Mouse (Mus musculus): Measurements from ENCODE around the gene Cst3.
A peak's percentile ranks its signal among the peaks of the same experiment; 100 is the strongest.

Gene Cst3

DNA sequence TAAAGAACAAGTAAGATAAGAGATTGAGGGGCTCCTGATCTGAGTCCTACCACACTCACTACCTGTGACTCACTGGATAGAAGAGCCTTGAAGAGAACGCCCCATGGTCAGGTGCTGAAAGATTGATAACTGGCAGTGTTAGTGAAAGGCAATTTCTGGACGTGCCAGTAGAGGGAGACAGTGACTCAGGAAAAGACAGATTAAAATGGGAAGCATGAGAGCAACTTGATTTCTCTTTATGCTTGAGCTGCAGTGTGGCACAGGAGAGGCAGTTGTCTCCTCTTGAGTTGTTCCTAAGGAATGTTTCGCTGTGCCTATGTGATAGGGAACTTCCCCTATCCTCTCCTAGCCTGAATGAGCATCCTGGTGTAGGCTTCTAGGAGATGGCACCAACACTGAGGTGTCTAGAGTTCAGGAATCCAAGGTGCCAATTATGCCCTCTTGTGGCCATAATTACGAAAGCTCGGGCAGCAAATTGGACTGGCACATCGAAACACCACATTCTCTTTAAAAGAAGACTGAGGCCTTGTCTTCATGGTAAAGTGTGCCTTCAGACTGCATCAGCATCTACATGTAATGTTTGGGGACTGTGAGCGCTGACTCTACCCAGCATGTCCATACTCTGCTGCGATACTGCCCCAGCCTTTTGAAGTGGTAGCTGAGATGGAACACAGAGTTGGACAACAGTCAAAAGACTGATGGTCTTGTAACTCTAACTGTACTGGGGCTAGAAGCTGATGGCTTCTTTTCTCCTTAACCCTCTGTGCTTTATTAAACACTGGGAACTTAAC is 24.2 kb downstream of the Cst3 start:
- DNase-seq: peak; percentile 73

DNA sequence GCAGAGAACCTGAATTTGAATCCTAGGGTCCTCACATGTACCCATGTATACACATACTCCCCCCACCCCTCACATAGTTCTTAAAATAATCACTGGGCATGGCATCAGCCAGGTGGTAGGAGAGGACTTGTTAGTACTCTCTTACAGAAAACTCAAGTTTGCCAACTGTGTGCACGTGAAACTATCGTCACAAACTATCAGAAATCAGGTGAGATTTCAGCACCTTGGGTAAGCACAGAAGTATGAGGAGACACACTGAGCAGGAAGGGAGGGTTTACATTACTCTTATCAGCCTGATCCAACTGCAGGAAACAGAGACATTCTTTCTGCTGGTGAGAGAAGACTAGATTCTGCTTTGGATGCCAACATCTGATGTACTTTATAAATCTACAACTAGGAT is 36.3 kb downstream of the Cst3 start:
- DNase-seq: no peak

DNA sequence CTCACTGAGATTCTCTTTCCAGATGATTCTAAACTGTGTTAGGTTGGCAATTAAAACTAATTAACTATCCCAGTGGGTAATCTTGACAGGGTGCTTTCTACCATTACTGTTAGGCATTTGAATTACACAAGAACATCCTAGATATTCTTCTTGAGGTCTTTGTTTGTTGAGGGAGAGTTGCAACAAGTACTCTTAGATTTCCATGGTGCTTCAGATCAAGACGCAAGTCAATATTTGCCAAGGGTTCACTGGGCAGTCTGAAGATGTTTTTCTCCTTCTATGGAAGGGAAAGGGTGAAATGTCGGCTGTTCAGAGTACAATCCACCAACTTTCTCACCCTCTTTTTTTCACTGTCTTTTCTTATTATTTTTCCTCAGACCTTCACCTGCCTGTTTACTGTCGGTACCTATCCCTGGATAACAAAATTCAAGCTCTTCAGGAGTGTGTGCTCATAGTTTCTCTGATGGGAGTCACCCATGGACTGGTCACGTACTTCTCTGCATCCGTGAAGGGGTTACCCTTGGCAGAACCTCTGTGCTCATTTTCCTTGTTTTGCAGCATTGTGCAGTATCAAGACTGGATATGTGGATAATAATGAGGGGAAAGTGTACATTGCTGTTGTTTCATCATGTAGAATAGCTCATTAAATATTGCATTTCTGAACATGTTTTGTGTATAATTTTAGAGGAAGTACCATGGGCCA is 37.3 kb downstream of the Cst3 start:
- no peak for DNase-seq

DNA sequence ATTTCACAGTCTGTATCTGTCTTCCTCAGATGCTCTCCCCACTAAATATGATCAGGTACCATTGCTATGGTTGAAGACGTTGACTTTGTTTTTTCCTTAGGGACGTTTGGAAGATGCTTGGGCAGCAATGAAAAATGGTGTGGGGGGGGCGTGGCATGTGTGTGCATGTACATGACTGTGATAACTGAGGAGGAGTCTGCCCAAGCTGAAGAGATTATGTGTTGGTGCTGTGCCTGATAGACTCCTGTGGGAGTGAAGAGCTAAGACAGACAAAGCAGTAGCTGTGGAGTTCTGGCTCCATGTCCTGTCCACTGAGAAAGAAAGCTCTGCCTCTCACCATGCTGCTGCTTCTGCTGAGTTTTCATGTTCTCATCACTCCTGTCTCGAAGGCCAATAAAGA is 40.6 kb downstream of the Cst3 start, which contains the start of gene Cst9:
Gene Cst9, plus strand, starts transcription at position 236 of the 400 bp plus-strand sequence.
- no peak for DNase-seq

DNA sequence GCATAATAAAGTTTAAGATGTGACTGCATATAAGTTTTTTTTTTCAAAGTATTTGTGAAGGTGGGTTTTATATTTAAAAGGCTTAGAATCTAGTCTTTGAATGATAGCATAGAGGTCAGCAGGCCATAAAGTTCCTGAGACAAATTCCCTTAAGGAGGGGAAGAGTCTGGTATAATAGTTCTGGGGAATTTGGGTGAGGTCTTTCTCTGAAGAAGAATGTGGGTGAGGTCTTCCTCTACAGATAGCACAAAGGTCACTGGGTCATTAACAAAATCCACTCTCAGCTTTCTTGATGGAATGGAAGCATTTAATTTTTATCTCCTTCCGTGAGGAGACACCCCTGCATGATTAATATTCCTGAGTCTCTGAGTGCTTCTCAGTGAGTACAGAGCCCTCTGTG is 49.5 kb downstream of the Cst3 start:
- DNase-seq: no peak
